Mouse (Mus musculus): ENCODE data around the gene Pdxdc1. TPM values are rescaled to one million over a fixed set of nuclear protein-coding genes. Genes with fewer than 3 reads are reported as not detected.

Pdxdc1 gene
- total RNA-seq, 2 experiments from 2014 or later, result 72.8 to 74.1 TPM

DNA sequence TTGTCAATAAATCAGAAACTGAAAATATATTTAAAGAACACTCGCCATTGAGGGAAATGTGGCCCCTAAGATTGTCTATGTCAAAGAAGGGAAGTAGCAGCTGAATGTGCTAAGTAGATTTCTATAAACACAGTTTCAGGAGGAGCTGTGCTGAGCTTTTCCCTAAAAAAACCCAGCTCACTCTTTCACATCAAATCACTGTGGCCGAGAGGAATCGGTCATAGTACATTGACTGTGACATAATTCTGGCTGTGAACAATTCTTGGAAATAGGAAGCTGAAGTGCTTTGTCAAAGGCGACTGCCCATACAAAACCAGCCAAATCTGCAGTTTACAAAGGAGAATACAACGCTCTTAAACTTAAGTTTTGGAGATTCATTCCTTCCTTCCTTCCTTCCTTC lies 36.3 kb downstream of the Pdxdc1 start:
- no peak for TF ChIP-seq CTCF (conservative IDR thresholded peaks at IDR 0.05)
- H3K4me3 ChIP-seq, result no peak overlapping the region
- no peak for DNase-seq (ENCODE audit: low spot score in 2 of 2)
- peak overlapping the region; percentile 84 for H3K27ac ChIP-seq

DNA sequence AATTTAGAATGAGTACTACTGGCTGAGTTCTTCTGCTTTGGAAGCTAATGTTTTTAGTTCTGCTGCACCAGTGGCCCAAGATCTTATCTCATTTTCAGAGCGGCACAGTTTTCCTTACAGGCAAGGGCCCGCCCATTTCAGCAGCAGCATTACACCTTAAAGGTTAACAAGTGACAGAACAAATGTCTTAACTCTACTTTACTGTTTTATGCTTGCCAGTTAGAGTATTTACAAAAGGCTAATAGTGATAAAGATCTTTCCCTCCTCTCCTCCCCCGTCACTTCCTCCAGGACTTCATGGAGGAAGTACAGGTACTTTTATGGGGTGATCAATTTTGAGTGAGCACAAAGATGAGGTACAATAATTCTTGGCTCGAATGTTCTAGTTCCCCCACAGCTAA lies 36.9 kb downstream of the Pdxdc1 start:
- Histone ChIP-seq H3K4me3 (no peak overlapping the region), H3K27ac (no peak overlapping the region)
- DNase-seq (ENCODE audit: low spot score in 2 of 2), result no peak
- no peak for TF ChIP-seq CTCF (conservative IDR thresholded peaks at IDR 0.05)

GRCm38 (mm10) chr16:13853886-13854285 lies 49.0 kb downstream of the Pdxdc1 start:
- H3K4me3 ChIP-seq, result no peak overlapping the region
- no peak for DNase-seq (ENCODE audit: low spot score in 2 of 2)
- no peak overlapping the region for H3K27ac ChIP-seq
- no peak for TF ChIP-seq CTCF (conservative IDR thresholded peaks at IDR 0.05)

DNA sequence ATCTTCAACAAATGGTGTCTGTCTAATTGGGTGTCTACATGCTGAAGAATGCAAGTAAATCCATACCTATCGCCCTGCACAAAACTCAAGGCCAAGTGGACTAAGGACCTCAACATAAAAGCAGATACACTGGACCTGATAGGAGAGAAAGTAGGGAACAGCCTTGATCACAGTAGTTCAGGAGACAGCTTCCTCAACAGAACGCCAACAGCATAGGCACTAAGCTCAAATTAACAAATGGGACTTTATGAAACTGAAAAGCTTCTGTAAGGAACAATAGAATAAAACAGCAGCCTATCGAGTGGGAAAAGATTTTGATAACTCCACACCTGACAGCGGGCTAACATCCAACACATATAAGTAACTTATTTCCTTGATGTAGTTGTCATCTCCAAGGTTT lies 51.5 kb downstream of the Pdxdc1 start:
- TF ChIP-seq CTCF (conservative IDR thresholded peaks at IDR 0.05), result no peak
- no peak overlapping the region for H3K4me3 ChIP-seq
- no peak for DNase-seq (ENCODE audit: low spot score in 2 of 2)
- no peak overlapping the region for H3K27ac ChIP-seq

GRCm38 (mm10) chr16:13848310-13848709 lies 54.6 kb downstream of the Pdxdc1 start:
- H3K27ac ChIP-seq, result no peak overlapping the region
- no peak for TF ChIP-seq CTCF (conservative IDR thresholded peaks at IDR 0.05)
- DNase-seq (ENCODE audit: low spot score in 2 of 2), result no peak
- no peak overlapping the region for H3K4me3 ChIP-seq

DNA sequence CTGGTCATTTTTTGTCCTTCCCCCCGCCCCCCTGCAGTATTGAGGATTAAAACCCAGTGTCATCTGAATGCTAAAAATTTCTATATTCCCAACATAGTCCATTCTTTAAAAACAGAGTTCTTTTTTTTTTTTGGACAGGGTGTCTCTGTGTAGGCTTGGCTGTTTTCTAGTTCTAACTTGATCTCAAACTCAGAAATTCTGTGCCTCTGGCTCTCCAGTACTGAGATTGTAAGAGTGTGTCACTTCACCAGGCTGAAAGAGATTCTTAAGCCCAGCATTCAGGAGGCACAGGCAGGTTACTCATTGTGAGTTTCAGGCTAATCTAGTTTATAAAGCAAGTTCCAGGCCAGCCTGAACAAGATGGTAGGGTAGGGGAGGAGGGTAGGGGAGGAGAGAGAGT lies 56.3 kb downstream of the Pdxdc1 start:
- H3K4me3 ChIP-seq, result no peak overlapping the region
- TF ChIP-seq CTCF (conservative IDR thresholded peaks at IDR 0.05), result no peak
- DNase-seq (ENCODE audit: low spot score in 2 of 2), result no peak
- no peak overlapping the region for H3K27ac ChIP-seq

DNA sequence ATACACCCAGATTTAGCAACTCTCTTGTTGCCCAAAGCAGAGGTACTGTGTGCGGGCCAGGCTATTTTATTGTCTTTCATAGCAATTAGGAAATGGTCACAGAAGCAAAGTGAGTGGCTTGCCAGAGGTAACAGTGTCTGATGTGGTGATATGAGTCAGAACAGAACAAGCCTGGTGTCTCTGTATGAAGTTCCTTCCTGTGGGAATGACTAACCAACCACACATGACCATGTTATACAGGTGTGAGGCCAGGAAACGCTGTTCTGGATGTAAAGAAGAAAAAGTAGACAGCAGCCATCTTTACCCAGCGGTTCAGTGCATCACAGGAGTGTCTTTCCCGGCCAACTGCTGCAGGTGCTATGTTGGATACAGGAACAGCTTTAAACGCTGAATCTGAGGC lies 57.9 kb downstream of the Pdxdc1 start:
- TF ChIP-seq CTCF (conservative IDR thresholded peaks at IDR 0.05), result no peak
- Histone ChIP-seq H3K27ac (no peak overlapping the region), H3K4me3 (no peak overlapping the region)
- no peak for DNase-seq (ENCODE audit: low spot score in 2 of 2)

DNA sequence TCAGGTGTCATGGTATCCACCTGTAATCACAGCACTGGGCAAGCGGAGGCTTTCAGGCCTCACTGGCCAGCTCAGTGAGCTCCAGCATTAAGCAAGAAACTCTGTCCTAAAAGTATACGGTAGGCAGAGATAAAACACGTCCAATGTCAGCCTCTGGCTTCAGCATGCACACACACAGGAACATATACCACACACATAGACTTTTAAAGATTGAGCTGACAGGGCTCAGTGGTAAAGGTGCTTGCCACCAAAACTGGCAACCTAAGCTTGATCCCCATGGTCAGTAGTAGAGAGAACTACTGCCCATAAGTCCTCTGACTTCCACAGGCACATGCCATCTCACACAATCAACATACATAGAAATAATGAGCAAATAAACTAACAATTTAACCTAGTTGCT lies 62.0 kb downstream of the Pdxdc1 start:
- Histone ChIP-seq H3K4me3 (no peak overlapping the region), H3K27ac (no peak overlapping the region)
- TF ChIP-seq CTCF (conservative IDR thresholded peaks at IDR 0.05), result no peak
- no peak for DNase-seq (ENCODE audit: low spot score in 2 of 2)

DNA sequence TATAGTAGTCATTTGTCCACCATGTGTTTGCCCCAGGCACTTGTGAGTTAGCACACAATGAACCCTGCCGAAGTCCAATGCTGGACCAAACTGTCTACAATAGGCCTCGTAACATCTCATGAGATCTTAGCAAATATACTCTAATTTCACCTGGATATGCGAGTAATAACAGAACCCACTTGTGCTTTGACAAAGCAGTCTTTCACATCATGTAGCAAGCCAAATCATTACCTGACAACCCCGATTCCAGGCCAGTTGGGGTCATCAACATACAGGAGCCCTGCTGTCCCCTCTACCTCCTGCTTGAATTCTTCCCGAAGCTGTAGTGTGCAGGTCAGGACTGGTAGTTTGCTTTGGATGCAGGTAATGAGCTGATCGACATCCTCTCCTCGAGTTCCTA lies 62.9 kb downstream of the Pdxdc1 start:
- no peak for TF ChIP-seq CTCF (conservative IDR thresholded peaks at IDR 0.05)
- no peak overlapping the region for H3K4me3 ChIP-seq
- H3K27ac ChIP-seq, result no peak overlapping the region
- no peak for DNase-seq (ENCODE audit: low spot score in 2 of 2)

DNA sequence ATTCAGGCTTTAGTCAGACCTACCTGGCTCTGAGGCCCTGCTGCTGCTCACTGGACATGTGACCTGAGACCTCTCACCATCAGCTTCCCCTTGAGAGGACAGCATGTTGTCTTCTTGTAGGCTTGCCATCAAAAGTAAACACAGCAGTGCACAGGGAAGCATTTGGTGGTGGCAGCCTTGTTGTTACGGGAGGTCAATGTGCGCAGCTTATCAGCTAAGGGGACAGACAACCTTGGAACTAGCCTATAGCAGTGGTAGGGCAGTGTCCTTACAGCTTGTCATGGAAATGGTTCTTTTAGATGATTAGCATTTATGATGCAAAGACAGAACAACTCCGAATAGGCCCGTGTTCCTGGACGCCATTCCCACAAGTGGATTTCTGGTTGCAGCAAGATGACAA lies 68.5 kb downstream of the Pdxdc1 start:
- no peak for DNase-seq (ENCODE audit: low spot score in 2 of 2)
- TF ChIP-seq CTCF (conservative IDR thresholded peaks at IDR 0.05), result no peak
- Histone ChIP-seq H3K4me3 (no peak overlapping the region), H3K27ac (no peak overlapping the region)

DNA sequence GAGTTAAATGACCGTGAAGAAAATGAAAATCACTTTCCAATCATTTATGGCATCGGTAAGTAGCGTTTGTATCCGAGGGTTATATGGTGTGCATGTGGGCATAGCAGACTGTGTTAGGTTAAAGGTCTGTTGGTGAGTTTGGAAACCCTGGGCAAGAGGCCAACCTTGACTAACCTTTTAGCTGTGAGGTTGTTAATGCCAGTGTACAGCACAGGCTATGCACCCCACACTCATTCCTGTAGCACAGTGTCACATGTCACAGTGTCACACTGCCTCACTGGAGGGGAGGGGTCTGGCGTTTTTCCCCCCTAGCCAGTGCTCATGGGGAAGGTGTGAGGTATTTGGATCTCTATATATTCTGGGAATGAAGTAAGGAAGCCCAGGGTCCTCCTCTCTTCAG lies 71.3 kb downstream of the Pdxdc1 start:
- no peak for DNase-seq (ENCODE audit: low spot score in 2 of 2)
- no peak for TF ChIP-seq CTCF (conservative IDR thresholded peaks at IDR 0.05)
- H3K4me3 ChIP-seq, result no peak overlapping the region

GRCm38 (mm10) chr16:13830444-13830843 lies 72.5 kb downstream of the Pdxdc1 start:
- peak; percentile 46 for TF ChIP-seq CTCF (conservative IDR thresholded peaks at IDR 0.05)
- Histone ChIP-seq H3K27ac (no peak overlapping the region), H3K4me3 (no peak overlapping the region)
- no peak for DNase-seq (ENCODE audit: low spot score in 2 of 2)

More for the DNA sequence above, 71.3 kb downstream of the Pdxdc1 start:
- no peak overlapping the region for H3K27ac ChIP-seq

GRCm38 (mm10) chr16:13826511-13826910 lies 76.4 kb downstream of the Pdxdc1 start:
- no peak for DNase-seq (ENCODE audit: low spot score in 2 of 2)
- H3K27ac ChIP-seq, result no peak overlapping the region

GRCm38 (mm10) chr16:13825781-13826490 lies 77.0 kb downstream of the Pdxdc1 start:
- no peak for DNase-seq (ENCODE audit: low spot score in 2 of 2)
- H3K4me3 ChIP-seq, result no peak overlapping the region
- no peak overlapping the region for H3K27ac ChIP-seq
- no peak for TF ChIP-seq CTCF (conservative IDR thresholded peaks at IDR 0.05)

More at GRCm38 (mm10) chr16:13826511-13826910, 76.4 kb downstream of the Pdxdc1 start:
- no peak for TF ChIP-seq CTCF (conservative IDR thresholded peaks at IDR 0.05)
- no peak overlapping the region for H3K4me3 ChIP-seq
